Mouse (Mus musculus) limb, embryonic 14.5 days (tissue): Measurements from ENCODE around the gene Nck1. TPM values are rescaled to one million over a fixed set of nuclear protein-coding genes. Genes with fewer than 3 reads are reported as not detected.

Source experiments
- ATAC-seq: fragments of 200-750 bp; cut with Nextera tagmentation; 2 replicates; pipeline ENCODE4 v1.8.0; 2017; ENCODE audit warnings: low read depth, moderate number of reproducible peaks, moderate TSS enrichment; ENCODE audit not compliant: low FRiP score
- DNase-seq: peaks from one replicate; pipeline ENCODE4 v3.0.0-alpha.2; 2015; ENCODE audit warnings: low spot score
- H3K27ac ChIP-seq: fragments of 300-500 bp; sonication (generic); replicated peaks from 2 replicates; pipeline ENCODE4 v1.5.1; 2014; ENCODE audit warnings: low read depth, mild to moderate bottlenecking, low read length, moderate library complexity, mixed read lengths
- H3K27me3 ChIP-seq: fragments of 300-500 bp; sonication (generic); 2 replicates; pipeline ENCODE4 v1.6.1; 2014; ENCODE audit warnings: low read length, mixed read lengths; ENCODE audit not compliant: control insufficient read depth, insufficient read depth
- H3K36me3 ChIP-seq: fragments of 300-500 bp; sonication (generic); 2 replicates; pipeline ENCODE4 v1.6.1; 2014; ENCODE audit warnings: mild to moderate bottlenecking, low read length, moderate library complexity, mixed read lengths; ENCODE audit not compliant: control insufficient read depth, insufficient read depth
- H3K4me1 ChIP-seq: fragments of 300-500 bp; sonication (generic); 2 replicates; pipeline ENCODE4 v1.6.1; 2014; ENCODE audit warnings: antibody characterized with exemption, low read length, mixed read lengths; ENCODE audit not compliant: control insufficient read depth, insufficient read depth
- H3K4me2 ChIP-seq: fragments of 300-500 bp; sonication (generic); replicated peaks from 2 replicates; pipeline ENCODE4 v1.6.1; 2014; ENCODE audit warnings: low read depth, mild to moderate bottlenecking, low read length, moderate library complexity; ENCODE audit not compliant: severe bottlenecking
- H3K4me3 ChIP-seq: fragments of 300-500 bp; sonication (generic); replicated peaks from 2 replicates; pipeline ENCODE4 v1.5.1; 2014; ENCODE audit warnings: low read length
- H3K9ac ChIP-seq: fragments of 300-500 bp; sonication (generic); 2 replicates; pipeline ENCODE4 v1.6.1; 2014; ENCODE audit warnings: mild to moderate bottlenecking, low read depth, low read length, moderate library complexity; ENCODE audit not compliant: severe bottlenecking
- H3K9me3 ChIP-seq: fragments of 300-500 bp; sonication (generic); 2 replicates; pipeline ENCODE4 v1.6.1; 2016; ENCODE audit warnings: low read length; ENCODE audit not compliant: control insufficient read depth
- POLR2A ChIP-seq: fragments of 200-500 bp; IDR thresholded peaks from 2 replicates; pipeline ENCODE4 v1.8.0; 2012; ENCODE audit warnings: inconsistent platforms, mild to moderate bottlenecking, moderate library complexity, borderline replicate concordance; ENCODE audit not compliant: insufficient read depth, insufficient read length; ENCODE audit errors: extremely low read depth
- WGBS: fragments of 180-500 bp; shearing (Covaris S2); extraction: QIAGEN DNeasy Blood & Tissue Kit; methylation state at CpG from one replicate; pipeline ENCODE4 v1.1.7; 2014; 5-methylcytosine and 5-hydroxymethylcytosine counted together
- polyA plus RNA-seq, 2 experiments: library from polyadenylated mRNA; depleted of rRNA in 1 of 2; stranded (reverse) in 1 of 2; unstranded in 1 of 2; fragments of >200 nt; fragmentation: Nextera tagmentation in 1 of 2; extraction: Ambion mirVana in 1 of 2; gene quantifications; 2 replicates each; pipeline versions ENCODE4 v1.2.1 to v1.2.3; 2012 to 2014

The Nck1 gene
- polyA plus RNA-seq, 2 experiments: 49.3 to 67.3 TPM

DNA sequence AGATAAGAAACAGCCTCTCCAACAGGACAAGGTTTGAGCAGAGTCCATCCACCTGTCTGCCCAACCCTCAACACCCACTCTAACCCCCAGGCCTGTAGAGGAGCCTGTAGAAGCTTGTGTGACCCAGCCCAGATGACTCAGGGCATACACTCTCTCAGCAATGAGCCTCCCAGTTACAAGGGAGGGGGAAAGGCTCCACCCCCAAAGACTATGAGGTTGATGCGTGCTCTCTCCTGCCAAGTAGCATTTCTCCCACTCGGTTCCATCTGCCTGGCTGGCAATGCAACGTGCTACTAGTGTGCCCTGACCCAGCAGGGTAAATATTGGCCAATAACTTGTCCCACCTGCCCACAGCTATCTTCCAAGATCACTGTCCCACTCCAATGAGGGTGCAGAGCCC, 79.2 kb downstream of the Nck1 start:
- H3K9ac ChIP-seq: no peak overlapping the region
- ATAC-seq: no peak

DNA sequence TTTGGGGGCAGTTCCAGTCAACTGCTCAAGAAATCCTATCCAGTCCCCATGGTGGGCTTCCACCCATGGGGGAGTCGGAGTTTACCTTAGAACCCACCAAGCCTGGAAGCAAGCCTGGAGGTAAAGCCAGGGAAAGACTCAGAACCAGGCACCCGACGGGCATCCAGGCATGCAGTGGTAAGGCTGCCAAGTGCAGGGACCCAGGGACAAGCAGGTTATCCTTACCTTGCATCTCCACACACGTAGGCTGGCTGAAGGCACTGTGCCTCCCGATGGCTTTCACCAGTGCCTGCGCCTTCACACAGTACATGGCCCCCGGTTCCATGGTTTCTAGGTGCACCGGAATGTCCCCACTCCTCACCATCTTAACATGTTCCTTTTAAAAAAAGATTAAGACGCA, 79.9 kb downstream of the Nck1 start:
- TF ChIP-seq POLR2A: no peak
- Histone ChIP-seq H3K4me3 (no peak overlapping the region), H3K36me3 (0 out of 2 replicates have a peak, but pooled peaks cover 7% of the 10 kb centered on the region), H3K9ac (no peak overlapping the region), H3K4me1 (peaks cover 3% of the 10 kb centered on the region; the same call in 1 of the 2 replicates), H3K4me2 (no peak overlapping the region), H3K27me3 (no peaks in the 10 kb centered on the region), H3K9me3 (no peaks in the 10 kb centered on the region), H3K27ac (no peak overlapping the region)
- no peak for DNase-seq
- ATAC-seq: no peak
- 93% methylated on average over 9 of the region's 9 CpGs for WGBS

More for the DNA sequence above, 79.2 kb downstream of the Nck1 start:
- 87% methylated on average over 3 of the region's 3 CpGs for WGBS
- no peaks in the 10 kb centered on the region for H3K9me3 ChIP-seq
- no peak for TF ChIP-seq POLR2A
- DNase-seq: no peak
- H3K27me3 ChIP-seq: no peaks in the 10 kb centered on the region
- H3K27ac ChIP-seq: no peak overlapping the region
- no peak overlapping the region for H3K4me3 ChIP-seq
- H3K36me3 ChIP-seq: 0 out of 2 replicates have a peak, but pooled peaks cover 7% of the 10 kb centered on the region
- H3K4me2 ChIP-seq: no peak overlapping the region
- peaks cover 5% of the 10 kb centered on the region; the same call in 1 of the 2 replicates for H3K4me1 ChIP-seq

- no peaks in the 10 kb centered on the region for H3K27me3 ChIP-seq
- 92% methylated on average over 5 of the region's 5 CpGs for WGBS
- H3K4me1 ChIP-seq: no peaks in the 10 kb centered on the region
- no peak for ATAC-seq
- no peak overlapping the region for H3K4me2 ChIP-seq
- TF ChIP-seq POLR2A: no peak
- H3K9ac ChIP-seq: no peak overlapping the region
- no peaks in the 10 kb centered on the region for H3K9me3 ChIP-seq
- H3K36me3 ChIP-seq: 0 out of 2 replicates have a peak, but pooled peaks cover 7% of the 10 kb centered on the region
- H3K4me3 ChIP-seq: no peak overlapping the region
- no peak overlapping the region for H3K27ac ChIP-seq
- no peak for DNase-seq
These were observed 80.6 kb downstream of the Nck1 start for GRCm38 (mm10) chr9:100465380-100465779.

DNA sequence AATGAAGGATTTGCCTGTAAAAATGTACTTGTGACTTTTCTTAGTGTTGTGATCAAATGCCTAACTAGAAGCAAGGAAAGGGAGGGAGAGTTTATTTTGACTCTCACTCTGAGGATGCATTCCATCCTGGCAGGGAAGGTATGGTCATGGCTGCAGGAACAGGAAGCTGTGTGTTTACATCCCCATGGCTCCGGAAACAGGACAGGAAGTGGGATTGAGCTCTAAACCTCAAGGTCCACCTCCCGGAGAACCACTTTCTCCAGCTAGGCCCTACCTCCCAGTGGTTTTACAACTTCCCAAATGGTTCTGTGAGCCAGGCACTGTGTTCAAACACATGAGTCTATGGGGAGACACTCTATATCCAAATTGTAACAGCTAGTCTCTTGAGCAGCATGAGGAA, 82.2 kb downstream of the Nck1 start:
- Histone ChIP-seq H3K27me3 (no peaks in the 10 kb centered on the region), H3K4me1 (no peaks in the 10 kb centered on the region), H3K9me3 (no peaks in the 10 kb centered on the region), H3K4me2 (no peak overlapping the region), H3K9ac (no peak overlapping the region), H3K27ac (no peak overlapping the region), H3K36me3 (0 out of 2 replicates have a peak, but pooled peaks cover 10% of the 10 kb centered on the region), H3K4me3 (no peak overlapping the region)
- WGBS: 85% methylated on average over 2 of the region's 2 CpGs
- DNase-seq (no peak), ATAC-seq (no peak)
- no peak for TF ChIP-seq POLR2A

- no peak overlapping the region for H3K9ac ChIP-seq
- no peak overlapping the region for H3K27ac ChIP-seq
- WGBS: 85% methylated on average over 4 of the region's 4 CpGs
- H3K36me3 ChIP-seq: peaks cover 11% of the 10 kb centered on the region; the same call in 1 of the 2 replicates
- H3K4me1 ChIP-seq: no peaks in the 10 kb centered on the region
- no peak overlapping the region for H3K4me2 ChIP-seq
- no peak for ATAC-seq
- H3K4me3 ChIP-seq: no peak overlapping the region
- no peaks in the 10 kb centered on the region for H3K9me3 ChIP-seq
- DNase-seq: no peak
- no peak for TF ChIP-seq POLR2A
- no peaks in the 10 kb centered on the region for H3K27me3 ChIP-seq
These were observed 83.8 kb downstream of the Nck1 start for GRCm38 (mm10) chr9:100462098-100462497.

- DNase-seq (no peak), ATAC-seq (no peak)
- no peaks in the 10 kb centered on the region for H3K9me3 ChIP-seq
- peaks cover 11% of the 10 kb centered on the region; the same call in 1 of the 2 replicates for H3K36me3 ChIP-seq
- no peak overlapping the region for H3K27ac ChIP-seq
- no peak overlapping the region for H3K9ac ChIP-seq
- 76% methylated on average over 9 of the region's 9 CpGs for WGBS
- no peak overlapping the region for H3K4me2 ChIP-seq
- H3K27me3 ChIP-seq: no peaks in the 10 kb centered on the region
- no peak overlapping the region for H3K4me3 ChIP-seq
- TF ChIP-seq POLR2A: no peak
- H3K4me1 ChIP-seq: no peaks in the 10 kb centered on the region
These were observed 84.3 kb downstream of the Nck1 start for GRCm38 (mm10) chr9:100461671-100462070.
